Mouse (Mus musculus) embryonic facial prominence, embryonic 13.5 days (tissue): ENCODE data around the gene Zbtb25. TPM values are rescaled to one million over a fixed set of nuclear protein-coding genes. Genes with fewer than 3 reads are reported as not detected.

Experiments
- ATAC-seq: fragments of 200-750 bp; cut with Nextera tagmentation; 2 replicates; pipeline ENCODE4 v1.8.0; 2017; ENCODE audit warnings: low read depth; ENCODE audit not compliant: insufficient number of reproducible peaks, insufficient read depth, low FRiP score, low TSS enrichment
- H3K27ac ChIP-seq: fragments of 300-500 bp; sonication (generic); 2 replicates; pipeline ENCODE4 v1.5.1; 2015; ENCODE audit warnings: moderate library complexity, mild to moderate bottlenecking, inconsistent platforms
- H3K27me3 ChIP-seq: fragments of 300-500 bp; sonication (generic); 2 replicates; pipeline ENCODE4 v1.6.1; 2015; ENCODE audit warnings: mild to moderate bottlenecking, inconsistent platforms
- H3K36me3 ChIP-seq: fragments of 300-500 bp; sonication (generic); 2 replicates; pipeline ENCODE4 v1.6.1; 2015; ENCODE audit warnings: mild to moderate bottlenecking, inconsistent platforms
- H3K4me1 ChIP-seq: fragments of 300-500 bp; sonication (generic); 2 replicates; pipeline ENCODE4 v1.6.1; 2015; ENCODE audit warnings: inconsistent platforms
- H3K4me2 ChIP-seq: fragments of 300-500 bp; sonication (generic); 2 replicates; pipeline ENCODE4 v1.6.1; 2015; ENCODE audit warnings: moderate library complexity, mild to moderate bottlenecking, inconsistent platforms
- H3K4me3 ChIP-seq: fragments of 300-500 bp; sonication (generic); 2 replicates; pipeline ENCODE4 v1.5.1; 2015; ENCODE audit warnings: mild to moderate bottlenecking, inconsistent platforms
- H3K9ac ChIP-seq: fragments of 300-500 bp; sonication (generic); 2 replicates; pipeline ENCODE4 v1.6.1; 2015; ENCODE audit warnings: mild to moderate bottlenecking, inconsistent platforms
- H3K9me3 ChIP-seq: fragments of 300-500 bp; sonication (generic); 2 replicates; pipeline ENCODE4 v1.6.1; 2016; ENCODE audit warnings: inconsistent platforms
- WGBS: fragments of 180-500 bp; shearing (Covaris S2); methylation state at CpG from one replicate; pipeline ENCODE4 v1.1.7; 2015; ENCODE audit warnings: mixed read lengths; 5-methylcytosine and 5-hydroxymethylcytosine counted together
- polyA plus RNA-seq: library from polyadenylated mRNA; unstranded; fragments of >200 nt; fragmentation: Nextera tagmentation; extraction: Ambion mirVana; gene quantifications from 2 replicates; pipeline ENCODE4 v1.2.1, GENCODE M21; 2015

Gene Zbtb25
- 20.1 and 22.3 TPM in 2 replicates for polyA plus RNA-seq

DNA sequence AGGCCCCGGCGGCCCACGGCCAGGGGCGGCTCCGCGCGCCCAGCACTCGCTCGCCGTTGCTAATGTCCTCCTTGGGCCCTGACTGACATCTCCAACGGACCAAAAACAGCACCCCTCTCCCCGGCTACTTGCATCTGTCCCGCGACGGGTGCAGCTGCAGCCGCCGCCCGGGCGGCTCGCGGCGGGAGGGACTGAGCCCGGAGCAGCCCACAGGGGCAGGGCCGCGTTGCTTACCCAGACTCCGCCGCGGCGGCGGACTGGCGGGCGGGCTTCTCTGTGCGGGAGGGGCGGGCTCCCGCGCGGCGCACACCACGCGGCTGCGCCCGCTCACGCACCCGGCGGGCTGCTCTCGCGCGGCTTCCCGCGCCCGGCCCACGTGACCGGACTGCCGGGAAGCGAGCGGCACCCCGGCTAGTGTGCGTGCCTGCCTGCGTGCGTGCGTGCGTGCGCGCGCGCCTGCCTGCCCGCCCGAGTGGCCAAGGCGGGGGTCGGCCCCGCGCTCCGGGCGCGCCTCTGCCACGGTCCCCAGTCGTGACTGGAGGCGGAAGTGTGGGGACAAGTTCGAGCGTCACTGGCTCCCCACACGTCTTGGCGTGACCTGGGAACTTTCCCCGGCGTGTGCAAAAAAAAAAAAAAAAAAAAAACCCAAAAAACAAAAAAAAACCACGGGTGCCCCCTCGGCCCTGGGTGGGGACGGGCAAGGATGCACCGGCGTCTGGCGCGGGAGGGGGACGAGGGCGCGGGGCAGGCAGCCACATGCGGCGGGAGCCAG is at the start of gene Zbtb25:
Gene Zbtb25 (minus strand): TSS at position 397 of the 772 bp plus-strand sequence.
- H3K9me3 ChIP-seq: no peaks in the 10 kb centered on the region
- H3K27ac ChIP-seq: peak within 1 kb of the TSS; percentile 100
- peak within 1 kb of the TSS; percentile 82 for H3K4me2 ChIP-seq
- WGBS: under 1% methylated on average over 80 of the region's 96 CpGs
- H3K4me3 ChIP-seq: peak within 1 kb of the TSS; percentile 89
- H3K36me3 ChIP-seq: no peaks in the 10 kb centered on the region
- H3K4me1 ChIP-seq: peaks cover 49% of the 10 kb centered on the region
- H3K27me3 ChIP-seq: no peaks in the 10 kb centered on the region
- ATAC-seq: peak; percentile 81
- H3K9ac ChIP-seq: peak within 1 kb of the TSS; percentile 99

DNA sequence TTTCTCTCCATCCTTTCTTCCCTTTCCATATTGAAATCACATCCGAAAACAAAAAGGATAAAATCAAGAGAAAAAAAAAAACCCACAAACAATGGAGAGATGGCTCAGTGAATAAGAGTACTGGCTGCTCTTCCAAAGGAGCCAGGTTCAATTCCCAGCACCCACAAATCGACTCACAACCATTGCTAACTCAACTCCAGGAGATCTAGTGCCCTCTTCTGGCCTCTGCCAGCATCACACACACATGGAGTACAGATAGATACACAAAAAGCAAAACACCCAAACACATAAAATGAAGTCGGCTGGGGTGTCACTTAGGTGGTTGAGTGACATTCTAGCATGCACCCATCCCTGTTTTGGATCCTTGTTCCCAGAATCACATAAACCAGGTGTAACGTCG is 48.9 kb upstream of the Zbtb25 start:
- H3K9ac ChIP-seq: no peak overlapping the region
- no peak overlapping the region for H3K27ac ChIP-seq
- H3K9me3 ChIP-seq: 0 out of 2 replicates have a peak, but pooled peaks cover 4% of the 10 kb centered on the region
- H3K4me2 ChIP-seq: no peak overlapping the region
- ATAC-seq: no peak
- WGBS: 89% methylated on average over 5 of the region's 5 CpGs
- H3K36me3 ChIP-seq: no peaks in the 10 kb centered on the region
- no peaks in the 10 kb centered on the region for H3K4me1 ChIP-seq
- H3K4me3 ChIP-seq: no peak overlapping the region
- H3K27me3 ChIP-seq: peaks cover 10% of the 10 kb centered on the region

DNA sequence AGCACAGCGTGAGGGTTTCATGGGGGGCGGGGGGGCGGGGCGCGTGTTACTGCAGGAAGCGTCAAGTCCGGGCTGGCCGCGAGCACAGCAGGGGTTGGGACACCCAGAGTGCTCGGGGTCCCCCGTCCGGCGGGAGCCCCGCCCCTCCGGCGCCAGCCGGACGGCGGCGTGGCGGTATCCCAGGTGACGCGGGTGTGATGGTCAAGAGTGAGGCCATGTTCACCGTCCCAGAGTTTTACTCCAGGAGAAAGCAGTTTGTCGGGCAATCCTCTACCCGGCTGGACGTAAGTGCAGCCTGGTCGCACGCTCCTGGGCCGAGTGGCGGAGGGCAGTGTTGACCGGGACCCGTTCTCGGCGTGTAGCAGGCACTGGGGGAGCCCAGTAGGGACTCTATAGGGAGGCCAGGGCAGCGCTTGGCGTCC is 48.0 kb upstream of the Zbtb25 start, which contains the start of gene Ppp1r36:
Gene Ppp1r36 (plus strand): TSS at position 106 of the 422 bp plus-strand sequence.
- H3K36me3 ChIP-seq: no peaks in the 10 kb centered on the region
- H3K27ac ChIP-seq: no peak within 1 kb of the TSS
- H3K4me3 ChIP-seq: peak within 1 kb of the TSS; percentile 52
- H3K9me3 ChIP-seq: 0 out of 2 replicates have a peak, but pooled peaks cover 4% of the 10 kb centered on the region
- H3K27me3 ChIP-seq: peaks cover 10% of the 10 kb centered on the region
- 0 out of 2 replicates have a peak, but pooled peaks have one; percentile 37 for ATAC-seq
- H3K9ac ChIP-seq: peak within 1 kb of the TSS; percentile 70
- peak within 1 kb of the TSS; percentile 82 for H3K4me2 ChIP-seq
- no peaks in the 10 kb centered on the region for H3K4me1 ChIP-seq
- under 1% methylated on average over 37 of the region's 37 CpGs for WGBS

DNA sequence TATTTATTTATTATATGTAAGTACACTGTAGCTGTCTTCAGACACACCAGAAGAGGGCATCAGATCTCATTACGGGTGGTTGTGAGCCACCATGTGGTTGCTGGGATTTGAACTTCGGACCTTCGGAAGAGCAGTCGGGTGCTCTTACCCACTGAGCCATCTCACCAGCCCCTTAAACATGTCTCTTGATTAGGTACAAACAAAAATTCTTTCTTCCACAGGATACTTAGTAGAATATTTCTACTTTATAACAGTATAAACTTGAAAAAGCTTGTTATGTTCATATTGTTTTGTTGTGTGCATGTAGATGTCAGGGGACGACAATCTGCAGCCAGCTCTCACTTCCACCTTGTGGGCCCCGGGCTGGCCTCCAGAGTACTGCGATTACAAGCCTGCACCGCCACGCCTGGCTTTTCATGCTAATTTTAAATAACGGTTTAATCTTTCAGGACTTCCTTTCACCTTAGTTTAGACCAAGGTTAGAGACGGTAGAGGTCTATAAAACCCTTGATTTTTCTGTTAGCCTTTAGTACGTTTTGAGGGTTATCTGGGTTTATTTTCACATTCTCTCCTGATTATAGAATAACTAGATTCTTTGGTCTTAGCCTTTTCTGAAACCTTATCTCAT is 46.1 kb upstream of the Zbtb25 start:
- no peaks in the 10 kb centered on the region for H3K36me3 ChIP-seq
- no peaks in the 10 kb centered on the region for H3K4me1 ChIP-seq
- WGBS: 77% methylated on average over 12 of the region's 12 CpGs
- no peak overlapping the region for H3K4me2 ChIP-seq
- no peak overlapping the region for H3K4me3 ChIP-seq
- no peak overlapping the region for H3K27ac ChIP-seq
- 0 out of 2 replicates have a peak, but pooled peaks cover 4% of the 10 kb centered on the region for H3K9me3 ChIP-seq
- H3K9ac ChIP-seq: no peak overlapping the region
- peaks cover 10% of the 10 kb centered on the region for H3K27me3 ChIP-seq
- ATAC-seq: no peak

DNA sequence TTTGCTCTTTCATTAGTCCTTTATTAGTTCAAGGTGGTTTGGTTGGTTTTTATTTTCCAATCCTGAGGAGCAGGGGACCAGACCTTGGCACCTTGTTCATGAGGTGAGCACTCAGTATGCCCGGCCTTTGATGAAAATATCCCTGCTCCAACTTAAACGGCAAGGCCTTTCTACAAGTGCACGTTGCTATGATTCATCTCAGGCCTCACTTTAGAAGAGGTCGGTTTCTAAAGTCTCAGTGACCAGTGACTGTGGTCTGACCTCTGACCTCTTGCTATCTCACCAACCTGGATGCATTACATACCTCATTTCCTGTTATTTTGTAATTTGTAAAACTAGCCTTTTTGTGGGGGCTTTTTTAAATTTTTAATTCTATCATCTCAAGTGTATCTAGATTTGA is 39.8 kb upstream of the Zbtb25 start:
- WGBS: 15% methylated on average over 4 of the region's 4 CpGs
- no peaks in the 10 kb centered on the region for H3K36me3 ChIP-seq

DNA sequence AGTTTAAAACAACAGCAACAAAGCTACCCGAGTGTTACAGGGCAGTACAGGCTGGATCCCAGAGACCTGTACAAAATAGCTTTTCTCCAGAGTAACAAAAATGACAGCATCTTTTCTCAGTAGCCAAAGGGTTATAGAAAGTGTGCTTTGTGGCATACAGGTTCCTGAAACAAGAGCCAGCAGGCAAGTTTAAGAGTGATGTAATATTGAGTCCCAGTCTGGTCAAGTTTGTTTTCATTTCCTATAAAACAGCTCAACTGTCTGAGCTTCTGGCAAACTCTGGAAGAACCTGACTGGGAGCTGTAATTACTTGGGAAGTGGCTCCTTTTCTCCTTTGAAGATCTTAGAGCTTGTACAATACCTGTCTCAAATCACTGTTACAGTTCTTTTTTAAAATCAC is 37.8 kb upstream of the Zbtb25 start:
- Histone ChIP-seq H3K36me3 (no peaks in the 10 kb centered on the region), H3K4me3 (no peak overlapping the region), H3K9me3 (no peaks in the 10 kb centered on the region), H3K27ac (no peak overlapping the region), H3K4me1 (peaks cover 27% of the 10 kb centered on the region), H3K9ac (no peak overlapping the region), H3K27me3 (peaks cover 47% of the 10 kb centered on the region), H3K4me2 (no peak overlapping the region)
- WGBS: 29% methylated on average over 1 of the region's 1 CpGs
- ATAC-seq: no peak

More for the DNA sequence above, 39.8 kb upstream of the Zbtb25 start:
- ATAC-seq: no peak
- no peaks in the 10 kb centered on the region for H3K9me3 ChIP-seq
- H3K9ac ChIP-seq: no peak overlapping the region
- no peak overlapping the region for H3K4me3 ChIP-seq
- no peak overlapping the region for H3K4me2 ChIP-seq
- H3K4me1 ChIP-seq: peaks cover 20% of the 10 kb centered on the region
- no peak overlapping the region for H3K27ac ChIP-seq
- H3K27me3 ChIP-seq: peaks cover 40% of the 10 kb centered on the region

DNA sequence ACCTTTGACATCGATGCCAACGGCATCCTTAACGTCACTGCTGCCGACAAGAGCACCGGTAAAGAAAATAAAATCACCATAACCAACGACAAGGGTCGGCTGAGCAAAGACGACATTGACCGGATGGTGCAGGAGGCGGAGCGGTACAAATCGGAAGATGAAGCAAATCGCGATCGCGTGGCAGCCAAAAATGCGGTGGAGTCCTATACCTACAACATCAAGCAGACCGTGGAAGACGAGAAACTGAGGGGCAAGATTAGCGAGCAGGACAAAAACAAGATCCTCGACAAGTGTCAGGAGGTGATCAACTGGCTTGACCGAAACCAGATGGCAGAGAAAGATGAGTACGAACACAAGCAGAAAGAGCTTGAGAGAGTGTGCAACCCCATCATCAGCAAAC is 36.6 kb upstream of the Zbtb25 start:
- 2% methylated on average over 23 of the region's 23 CpGs for WGBS

DNA sequence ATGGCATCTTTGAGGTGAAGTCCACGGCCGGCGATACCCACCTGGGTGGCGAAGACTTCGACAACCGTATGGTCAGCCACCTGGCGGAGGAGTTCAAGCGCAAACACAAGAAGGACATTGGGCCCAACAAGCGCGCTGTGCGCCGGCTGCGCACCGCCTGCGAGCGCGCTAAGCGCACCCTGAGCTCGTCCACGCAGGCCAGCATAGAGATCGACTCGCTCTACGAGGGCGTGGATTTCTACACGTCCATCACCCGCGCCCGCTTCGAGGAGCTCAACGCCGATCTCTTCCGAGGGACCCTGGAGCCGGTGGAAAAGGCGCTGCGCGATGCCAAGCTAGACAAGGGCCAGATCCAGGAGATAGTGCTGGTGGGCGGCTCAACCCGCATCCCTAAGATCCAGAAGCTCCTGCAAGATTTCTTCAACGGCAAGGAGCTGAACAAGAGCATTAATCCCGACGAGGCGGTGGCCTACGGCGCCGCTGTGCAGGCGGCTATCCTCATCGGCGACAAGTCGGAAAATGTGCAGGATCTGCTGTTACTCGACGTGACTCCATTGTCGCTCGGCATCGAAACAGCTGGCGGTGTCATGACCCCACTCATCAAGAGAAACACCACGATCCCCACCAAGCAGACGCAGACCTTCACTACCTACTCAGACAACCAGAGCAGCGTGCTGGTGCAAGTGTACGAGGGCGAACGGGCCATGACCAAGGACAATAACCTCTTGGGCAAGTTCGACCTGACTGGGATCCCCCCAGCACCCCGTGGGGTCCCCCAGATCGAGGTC is 36.0 kb upstream of the Zbtb25 start:
- Histone ChIP-seq H3K36me3 (no peaks in the 10 kb centered on the region), H3K27me3 (peaks cover 53% of the 10 kb centered on the region), H3K9me3 (no peaks in the 10 kb centered on the region), H3K27ac (no peak overlapping the region), H3K4me2 (peak overlapping the region; percentile 81), H3K9ac (peak overlapping the region; percentile 16; the same call in 1 of the 2 replicates), H3K4me3 (peak overlapping the region; percentile 64), H3K4me1 (peaks cover 27% of the 10 kb centered on the region)
- no peak for ATAC-seq
- WGBS: 3% methylated on average over 64 of the region's 64 CpGs

More for the DNA sequence above, 36.6 kb upstream of the Zbtb25 start:
- Histone ChIP-seq H3K4me2 (peak overlapping the region; percentile 81), H3K4me3 (peak overlapping the region; percentile 64), H3K27ac (no peak overlapping the region), H3K36me3 (no peaks in the 10 kb centered on the region), H3K4me1 (peaks cover 27% of the 10 kb centered on the region), H3K9me3 (no peaks in the 10 kb centered on the region), H3K27me3 (peaks cover 53% of the 10 kb centered on the region), H3K9ac (no peak overlapping the region)
- no peak for ATAC-seq

DNA sequence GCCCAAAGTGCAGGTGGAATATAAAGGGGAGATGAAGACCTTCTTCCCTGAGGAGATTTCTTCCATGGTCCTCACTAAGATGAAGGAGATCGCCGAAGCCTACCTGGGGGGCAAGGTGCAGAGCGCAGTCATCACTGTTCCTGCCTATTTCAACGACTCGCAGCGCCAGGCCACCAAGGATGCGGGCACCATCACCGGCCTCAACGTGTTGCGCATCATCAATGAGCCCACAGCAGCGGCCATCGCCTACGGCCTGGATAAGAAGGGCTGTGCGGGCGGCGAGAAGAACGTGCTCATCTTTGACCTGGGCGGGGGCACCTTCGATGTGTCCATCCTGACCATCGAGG is 35.4 kb upstream of the Zbtb25 start:
- WGBS: 9% methylated on average over 20 of the region's 20 CpGs
- Histone ChIP-seq H3K9ac (peak overlapping the region; percentile 51; the same call in 1 of the 2 replicates), H3K9me3 (no peaks in the 10 kb centered on the region), H3K4me1 (peaks cover 27% of the 10 kb centered on the region), H3K36me3 (no peaks in the 10 kb centered on the region), H3K27me3 (peaks cover 53% of the 10 kb centered on the region), H3K4me2 (peak overlapping the region; percentile 81), H3K4me3 (peak overlapping the region; percentile 64), H3K27ac (no peak overlapping the region)
- no peak for ATAC-seq

DNA sequence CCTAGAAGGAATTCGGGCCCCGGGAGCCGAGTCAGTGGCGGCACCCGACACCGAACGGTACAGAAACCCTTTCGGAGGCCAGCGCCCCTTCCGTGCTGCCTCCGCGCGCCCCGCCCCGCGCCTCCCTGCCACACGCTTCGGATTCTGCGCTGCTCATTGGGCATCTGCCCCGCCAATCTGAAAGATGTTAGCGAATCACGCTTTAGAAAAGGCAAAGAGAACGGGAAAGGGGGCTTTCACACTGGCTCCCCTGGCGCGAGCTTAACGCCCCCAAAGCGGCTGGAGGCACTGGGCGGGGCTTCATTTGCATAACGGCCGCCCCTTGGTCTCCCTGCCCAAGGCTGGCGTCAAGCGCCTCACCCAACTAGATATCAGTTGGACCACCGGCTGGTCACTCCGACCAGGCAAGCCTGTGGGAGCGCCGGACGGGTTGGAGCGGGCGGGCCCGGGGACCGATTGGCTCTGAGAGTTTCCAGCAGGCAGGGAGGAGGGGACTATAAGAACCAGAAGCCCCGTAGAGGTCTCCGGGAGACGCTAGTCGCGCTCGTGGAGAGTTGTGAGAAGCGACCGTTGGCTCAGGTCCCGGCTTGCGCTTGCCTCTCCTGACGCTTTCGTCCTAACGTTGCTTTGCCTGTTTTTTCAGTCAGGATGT is 34.6 kb upstream of the Zbtb25 start, which contains the start of gene Hspa2:
Gene Hspa2 (plus strand): TSS at position 291 of the 652 bp plus-strand sequence.
- H3K9me3 ChIP-seq: no peaks in the 10 kb centered on the region
- H3K27me3 ChIP-seq: peaks cover 53% of the 10 kb centered on the region
- H3K4me2 ChIP-seq: peak within 1 kb of the TSS; percentile 81
- peak within 1 kb of the TSS; percentile 64 for H3K4me3 ChIP-seq
- under 1% methylated on average over 54 of the region's 54 CpGs for WGBS
- no peaks in the 10 kb centered on the region for H3K36me3 ChIP-seq
- H3K27ac ChIP-seq: peak within 1 kb of the TSS; percentile 90
- peak within 1 kb of the TSS; percentile 72 for H3K9ac ChIP-seq
- peak; percentile 95 for ATAC-seq
- peaks cover 27% of the 10 kb centered on the region for H3K4me1 ChIP-seq
